Mouse (Mus musculus): Measurements from ENCODE around the gene Nkpd1.

The Nkpd1 gene

GRCm38 (mm10) chr7:19546007-19546406, 28.4 kb downstream of the Nkpd1 start:
- no peak for DNase-seq (ENCODE audit: low spot score)

- DNase-seq (ENCODE audit: low spot score) = peak; percentile 44
These were observed 29.8 kb downstream of the Nkpd1 start for GRCm38 (mm10) chr7:19547344-19547969.

GRCm38 (mm10) chr7:19549394-19549793, 31.8 kb downstream of the Nkpd1 start:
- DNase-seq (ENCODE audit: low spot score) = peak; percentile 69

GRCm38 (mm10) chr7:19551634-19552033, 34.0 kb downstream of the Nkpd1 start:
- no peak for DNase-seq (ENCODE audit: low spot score)

GRCm38 (mm10) chr7:19552443-19552842, 34.8 kb downstream of the Nkpd1 start:
- DNase-seq (ENCODE audit: low spot score) = no peak

GRCm38 (mm10) chr7:19554168-19554567, 36.5 kb downstream of the Nkpd1 start:
- DNase-seq (ENCODE audit: low spot score) = no peak

GRCm38 (mm10) chr7:19557086-19557485, 39.4 kb downstream of the Nkpd1 start:
- no peak for DNase-seq (ENCODE audit: low spot score)

GRCm38 (mm10) chr7:19557982-19558900, 40.6 kb downstream of the Nkpd1 start:
- no peak for DNase-seq (ENCODE audit: low spot score)

GRCm38 (mm10) chr7:19558965-19559364, 41.3 kb downstream of the Nkpd1 start:
- no peak for DNase-seq (ENCODE audit: low spot score)

GRCm38 (mm10) chr7:19560491-19561260, 43.0 kb downstream of the Nkpd1 start:
- no peak for DNase-seq (ENCODE audit: low spot score)

GRCm38 (mm10) chr7:19561431-19561764, 43.8 kb downstream of the Nkpd1 start:
- DNase-seq (ENCODE audit: low spot score) = no peak

- peak; percentile 87 for DNase-seq (ENCODE audit: low spot score)
These were observed 44.4 kb downstream of the Nkpd1 start for GRCm38 (mm10) chr7:19561765-19562642.

GRCm38 (mm10) chr7:19562643-19563410, 45.2 kb downstream of the Nkpd1 start, which contains the start of gene Ppp1r37:
Ppp1r37 (minus strand) TSS chr7:19563076.
- no peak for DNase-seq (ENCODE audit: low spot score)

- no peak for DNase-seq (ENCODE audit: low spot score)
These were observed 46.2 kb downstream of the Nkpd1 start for GRCm38 (mm10) chr7:19563884-19564283.

- DNase-seq (ENCODE audit: low spot score) = no peak
These were observed 46.8 kb downstream of the Nkpd1 start for GRCm38 (mm10) chr7:19564455-19564854.

GRCm38 (mm10) chr7:19565803-19566202, 48.2 kb downstream of the Nkpd1 start:
- DNase-seq (ENCODE audit: low spot score) = no peak

GRCm38 (mm10) chr7:19567426-19567825, 49.8 kb downstream of the Nkpd1 start:
- DNase-seq (ENCODE audit: low spot score) = no peak

GRCm38 (mm10) chr7:19569647-19570046, 52.0 kb downstream of the Nkpd1 start:
- DNase-seq (ENCODE audit: low spot score) = no peak

- peak; percentile 75 for DNase-seq (ENCODE audit: low spot score)
These were observed 55.5 kb downstream of the Nkpd1 start for GRCm38 (mm10) chr7:19572926-19573775.

- no peak for DNase-seq (ENCODE audit: low spot score)
These were observed 56.1 kb downstream of the Nkpd1 start for GRCm38 (mm10) chr7:19573776-19574140.

Measured in lung, postnatal 25 days (tissue).